Mouse (Mus musculus) layer of hippocampus, adult 2 months (tissue): ENCODE results near the gene Ogdh. TPM values are rescaled to one million over a fixed set of nuclear protein-coding genes. Genes with fewer than 3 reads are reported as not detected.
"Not testable (repeated sequence)": the region's sequence is repeated elsewhere in the genome, so short reads cannot be mapped to it uniquely, and the experiment has no call there.

Experiments used
- DNase-seq, 2 experiments: peaks; one replicate each; pipeline ENCODE4 v3.0.0; 2022; ENCODE audit warnings: low spot score in 2 of 2
- H3K27ac ChIP-seq: fragments of 200-600 bp; 2 replicates; pipeline ENCODE4 v1.8.1; 2022
- H3K4me3 ChIP-seq: fragments of 200-600 bp; 2 replicates; pipeline ENCODE4 v1.8.1; 2022; ENCODE audit warnings: mild to moderate bottlenecking
- CTCF ChIP-seq: fragments of 200-600 bp; conservative IDR thresholded peaks from 2 replicates; pipeline ENCODE4 v1.8.1; 2022; ENCODE audit warnings: antibody characterized with exemption, mild to moderate bottlenecking, moderate library complexity
- long read RNA-seq, 2 experiments: library from polyadenylated mRNA; stranded (forward); transcript quantifications; one replicate each; pipeline ENCODE4 v2.0.0; 2021; ENCODE audit warnings: borderline mapping rate in 2 of 2
- total RNA-seq, 2 experiments: library from RNA; stranded (reverse); gene quantifications; 2 replicates each; pipeline ENCODE4 v1.2.3; 2021

Ogdh gene
- total RNA-seq: 100 to 1,000 TPM; 214 to 221 TPM
- long read RNA-seq, experiment 1, full-length matches to known transcripts: 98 of 180 reads
- long read RNA-seq, experiment 1, partial matches to known transcripts: 46 of 180 reads
- long read RNA-seq, experiment 1, other reads (novel, unspliced or antisense): 36 of 180 reads
- long read RNA-seq, experiment 2, full-length matches to known transcripts: 132 of 244 reads
- long read RNA-seq, experiment 2, partial matches to known transcripts: 59 of 244 reads
- long read RNA-seq, experiment 2, other reads (novel, unspliced or antisense): 53 of 244 reads

DNA sequence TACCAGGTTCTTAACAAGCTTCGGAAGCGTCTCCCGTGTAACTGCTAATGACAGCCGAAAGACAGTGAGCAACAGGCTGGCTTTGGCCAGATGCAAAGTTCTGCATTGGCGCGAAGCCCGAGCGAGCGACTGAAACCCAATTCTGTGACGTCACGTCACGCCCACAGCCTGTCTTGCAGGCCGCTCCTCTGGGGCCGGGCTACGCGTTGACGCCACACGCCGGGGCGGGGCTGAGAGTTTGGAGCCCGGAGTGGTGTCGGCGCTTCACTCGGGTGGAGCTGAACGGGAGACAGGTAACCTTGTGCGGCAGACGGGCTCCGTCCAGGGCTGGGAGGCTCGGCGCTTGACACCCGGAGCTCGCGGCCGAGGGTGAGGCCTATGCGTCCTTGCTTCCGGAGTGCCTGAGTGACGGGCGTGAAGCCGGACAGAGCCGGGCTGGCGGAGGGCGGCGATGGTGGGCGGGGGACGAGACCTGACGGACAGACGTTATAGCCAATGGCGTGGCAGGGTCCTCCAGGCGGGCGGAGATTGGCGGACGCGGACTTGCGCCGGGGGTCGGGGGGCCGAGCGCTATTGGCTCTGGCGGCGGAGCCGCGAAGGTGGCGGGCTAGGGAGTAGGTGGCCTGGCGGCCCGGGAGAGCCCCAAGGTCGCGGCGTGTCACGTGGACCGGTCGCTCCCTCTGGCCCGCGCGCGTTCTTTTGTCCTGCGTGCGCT is at the start of gene Ogdh:
Ogdh (plus strand) TSS at position 233 of the 715 bp plus-strand sequence.
- no peak for TF ChIP-seq CTCF
- peak; percentile 97 to 99 for DNase-seq
- H3K4me3 ChIP-seq: peak within 1 kb of the TSS; percentile 85
- peak within 1 kb of the TSS; percentile 97 for H3K27ac ChIP-seq

DNA sequence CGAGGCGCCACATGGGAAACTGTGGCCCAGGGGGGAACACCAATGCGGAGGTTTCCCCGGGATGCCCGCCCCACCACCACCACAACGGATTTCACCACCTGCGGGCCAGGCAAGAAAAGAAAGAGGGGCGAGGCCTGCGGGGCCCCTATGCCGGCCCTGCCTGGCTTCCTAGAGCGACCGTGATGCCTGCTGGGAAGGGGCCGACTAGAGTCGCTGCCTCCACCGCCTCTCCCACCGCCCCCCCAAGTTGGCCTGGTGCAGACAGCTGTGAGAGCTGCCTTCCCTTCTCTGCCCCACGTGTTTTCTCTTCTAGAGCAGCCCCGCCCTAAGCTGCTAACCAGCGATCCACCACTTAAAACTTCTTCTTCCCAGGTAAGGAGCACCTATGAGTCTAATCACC is 46.7 kb upstream of the Ogdh start:
- no peak for DNase-seq
- TF ChIP-seq CTCF: no peak
- no peak overlapping the region for H3K27ac ChIP-seq
- H3K4me3 ChIP-seq: no peak overlapping the region

DNA sequence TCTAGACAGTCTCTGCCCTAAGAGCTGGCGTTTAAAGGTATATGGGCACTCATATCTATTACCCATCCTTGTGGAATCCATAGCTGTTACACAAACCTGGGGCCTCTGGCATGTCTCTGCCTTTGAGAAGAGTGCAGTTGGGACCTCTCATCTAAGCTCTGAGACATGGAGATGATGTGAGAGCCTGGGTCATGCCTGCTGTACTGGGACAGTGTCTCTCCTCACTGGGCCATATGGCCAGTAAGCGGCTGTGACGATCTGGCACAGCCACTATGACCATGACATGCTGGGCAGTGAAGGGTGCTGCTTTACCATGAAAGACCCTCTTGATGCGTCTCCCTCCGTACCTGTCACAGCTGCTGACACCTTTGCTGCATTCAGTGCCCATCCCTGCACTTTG is 39.2 kb upstream of the Ogdh start:
- no peak overlapping the region for H3K27ac ChIP-seq
- no peak overlapping the region for H3K4me3 ChIP-seq
- no peak for DNase-seq
- no peak for TF ChIP-seq CTCF

DNA sequence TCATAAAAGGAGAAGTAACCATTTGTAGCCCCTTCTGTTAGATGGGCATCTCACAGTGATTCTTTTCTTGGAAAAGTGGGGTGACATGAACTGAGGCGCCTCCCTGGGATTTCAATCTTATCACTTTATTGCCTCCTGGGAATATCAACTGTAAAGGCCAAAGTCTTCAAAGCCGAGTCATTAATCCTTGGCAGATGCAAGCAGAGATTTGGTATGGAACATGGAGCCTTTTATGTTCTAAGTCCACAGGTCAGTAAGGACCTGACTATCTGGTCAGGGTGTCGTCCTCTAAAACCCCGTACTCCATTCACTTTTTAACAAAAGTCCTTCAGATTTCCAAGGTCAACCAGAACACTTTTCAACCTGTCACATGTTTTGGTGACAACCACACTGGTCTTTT is 38.6 kb upstream of the Ogdh start:
- Histone ChIP-seq H3K27ac (no peak overlapping the region), H3K4me3 (no peak overlapping the region)
- DNase-seq: no peak
- no peak for TF ChIP-seq CTCF

DNA sequence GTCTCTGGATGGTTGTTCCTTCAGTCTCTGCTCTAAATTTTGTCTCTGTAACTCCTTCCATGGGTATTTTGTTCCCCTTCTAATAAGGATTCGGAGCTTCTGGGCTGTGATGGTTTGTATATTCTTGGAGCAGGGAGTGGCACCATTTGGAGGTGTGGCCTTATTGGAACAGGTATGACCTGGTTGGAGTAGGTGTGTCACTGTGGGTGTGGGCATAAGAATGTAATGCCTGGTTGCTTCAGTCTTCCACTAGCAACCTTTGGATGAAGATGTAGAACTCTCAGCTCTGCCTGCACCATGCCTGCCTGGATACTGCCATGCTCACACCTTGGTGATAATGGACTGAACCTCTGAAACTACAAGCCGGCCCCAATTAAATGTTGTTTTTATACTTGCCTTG is 36.8 kb upstream of the Ogdh start:
- H3K27ac ChIP-seq, H3K4me3 ChIP-seq, DNase-seq: not testable (repeated sequence)

DNA sequence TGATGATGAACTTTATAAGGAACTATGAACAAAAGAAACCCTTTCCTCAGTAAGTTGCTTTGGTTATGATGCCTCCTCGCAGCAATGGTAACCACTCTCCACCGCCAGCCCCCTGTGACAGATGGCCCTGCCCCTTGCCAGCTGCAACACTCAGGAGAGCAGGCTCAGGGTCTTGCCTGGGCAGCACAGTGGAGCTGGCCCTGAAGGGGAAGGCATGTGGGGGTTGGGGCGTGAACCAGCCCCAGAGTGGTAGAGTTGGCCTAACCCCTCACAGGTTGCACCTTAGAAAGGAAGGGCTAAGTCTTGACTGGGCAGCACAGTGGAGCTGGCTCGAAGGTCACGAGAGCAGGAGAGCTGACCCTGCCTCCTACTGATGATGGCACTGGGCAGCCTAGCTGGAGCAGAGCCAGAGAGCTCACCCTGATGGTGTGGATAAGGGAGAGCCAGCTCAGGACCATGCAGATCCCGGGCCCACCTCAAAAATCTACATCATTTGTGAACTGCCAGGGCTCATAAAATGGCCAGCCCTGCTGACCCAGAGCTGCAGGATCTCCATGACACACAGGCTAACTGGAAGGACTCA is 34.9 kb upstream of the Ogdh start:
- TF ChIP-seq CTCF: no peak
- DNase-seq: no peak
- no peak overlapping the region for H3K27ac ChIP-seq
- H3K4me3 ChIP-seq: no peak overlapping the region

DNA sequence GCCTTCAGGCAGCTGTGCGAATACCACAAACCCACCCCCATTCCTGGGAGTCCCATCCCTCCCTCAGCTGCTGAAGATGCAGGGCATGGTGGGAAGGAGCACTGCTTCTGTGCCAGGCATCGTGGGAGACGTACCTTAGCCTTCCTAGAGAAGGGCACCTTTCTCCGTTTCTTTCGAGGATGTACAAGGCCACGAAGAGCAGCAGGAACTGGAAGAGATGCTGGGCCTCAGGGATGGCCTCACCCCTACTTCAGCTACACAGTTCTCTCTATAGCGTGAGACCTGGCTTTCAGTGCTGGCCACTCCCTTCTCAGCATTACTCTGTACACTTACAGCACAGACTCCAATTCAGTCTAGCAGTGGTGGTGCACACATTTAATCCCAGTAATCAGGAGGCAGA is 32.0 kb upstream of the Ogdh start:
- TF ChIP-seq CTCF: no peak

DNA sequence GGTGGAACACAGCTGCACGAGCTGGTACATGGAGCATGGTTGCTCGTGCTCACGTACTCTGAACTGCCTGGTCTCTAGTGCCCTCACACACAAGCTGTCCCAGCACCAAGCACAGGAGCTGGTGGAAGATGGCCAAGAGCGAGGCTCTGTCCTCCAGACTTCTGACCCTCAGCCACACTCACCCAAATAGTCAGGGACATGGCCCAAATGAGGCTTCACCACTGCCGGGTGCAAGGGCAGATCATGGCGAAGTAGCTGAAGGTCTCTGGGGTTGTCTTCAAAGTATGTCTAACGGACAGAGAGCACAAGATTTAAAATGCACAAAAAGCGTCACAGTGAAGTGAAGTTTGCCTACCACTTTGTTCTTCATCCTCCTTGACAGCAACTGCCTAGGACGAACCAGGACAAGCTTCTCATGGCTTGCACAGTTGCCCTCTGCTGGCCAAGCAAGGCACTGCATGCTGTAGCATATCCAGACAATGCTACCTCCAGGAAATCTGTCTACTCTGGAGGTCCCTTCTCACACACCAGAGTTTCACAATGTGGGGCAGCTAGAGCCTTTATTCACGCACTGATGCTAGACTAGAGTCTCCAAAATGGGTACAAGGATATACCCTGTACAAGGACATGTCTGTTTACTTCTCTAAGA is 29.9 kb upstream of the Ogdh start:
- no peak overlapping the region for H3K27ac ChIP-seq
- peak; percentile 51 to 77 for DNase-seq
- peak; percentile 98 for TF ChIP-seq CTCF
- no peak overlapping the region for H3K4me3 ChIP-seq

More for the DNA sequence above, 32.0 kb upstream of the Ogdh start:
- H3K4me3 ChIP-seq: no peak overlapping the region
- DNase-seq: no peak
- H3K27ac ChIP-seq: no peak overlapping the region

DNA sequence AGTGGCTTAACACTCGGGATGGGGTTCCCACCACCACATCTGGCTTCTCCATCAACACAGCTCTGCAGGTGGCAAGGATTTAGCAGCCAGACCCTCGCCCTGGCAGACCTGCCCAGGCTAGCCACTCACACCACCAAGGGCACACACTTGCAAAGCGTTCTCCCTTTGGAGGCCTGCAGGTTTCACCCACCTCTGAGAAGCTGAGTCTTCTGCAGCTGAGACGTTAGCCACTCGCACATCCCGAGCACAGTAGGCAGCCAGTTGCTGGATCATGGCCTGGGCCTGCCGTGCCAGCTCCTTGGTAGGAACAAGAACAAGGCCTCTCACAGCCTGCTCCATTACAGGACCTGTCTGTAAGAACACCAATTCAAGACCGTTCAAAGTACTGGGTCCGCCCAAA is 24.8 kb upstream of the Ogdh start:
- DNase-seq: no peak
- no peak for TF ChIP-seq CTCF
- peak overlapping the region; percentile 81 for H3K4me3 ChIP-seq
- peak overlapping the region; percentile 95; the same call in 1 of the 2 replicates for H3K27ac ChIP-seq

DNA sequence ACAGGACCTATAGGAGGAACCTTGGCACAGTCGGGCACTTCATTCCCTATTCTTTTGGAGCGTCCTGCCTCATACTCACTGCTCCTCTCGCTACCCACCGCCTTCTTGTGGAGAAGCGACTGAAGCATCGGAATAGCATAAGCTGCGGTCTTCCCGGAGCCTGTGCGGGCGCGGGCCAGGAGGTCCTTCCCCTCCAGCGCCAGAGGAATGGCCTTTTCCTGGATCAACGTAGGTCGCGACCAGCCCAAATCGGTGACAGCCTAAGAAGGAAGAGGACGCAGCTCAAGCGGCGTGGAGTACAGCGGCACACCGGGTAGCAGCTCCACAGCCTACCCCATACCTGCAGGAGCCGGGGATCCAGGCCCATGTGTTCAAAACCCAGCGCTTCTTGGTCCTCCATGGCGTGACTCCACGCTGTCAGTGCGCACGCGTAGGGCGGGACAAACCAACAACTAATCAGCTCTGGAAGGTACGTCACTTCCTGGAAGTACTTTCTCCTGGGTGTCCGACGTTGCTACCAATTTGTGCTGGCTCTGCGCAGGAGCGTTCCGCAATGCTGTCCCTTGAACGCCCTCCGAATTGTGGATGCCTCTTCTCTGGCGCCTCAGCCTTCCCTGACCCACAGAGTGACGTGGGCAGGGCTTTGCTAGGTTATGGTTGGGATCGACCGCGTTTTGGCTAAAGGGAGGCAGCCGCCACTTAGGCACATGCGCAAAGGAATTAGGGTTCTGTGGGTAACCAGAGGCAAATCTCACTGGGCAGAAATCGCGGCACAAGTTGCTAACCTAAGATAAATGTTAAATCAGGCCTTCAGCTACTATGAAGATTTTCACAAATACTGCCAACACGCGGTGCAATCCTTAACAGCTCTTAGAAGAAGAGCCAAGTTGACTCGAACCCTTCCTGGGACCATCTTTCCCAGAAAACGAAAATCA is 23.8 kb upstream of the Ogdh start, which contains the start of gene Ddx56:
Ddx56 (minus strand) TSS at position 453 of the 935 bp plus-strand sequence.
- H3K4me3 ChIP-seq: peak within 1 kb of the TSS; percentile 81
- no peak for TF ChIP-seq CTCF
- H3K27ac ChIP-seq: peak within 1 kb of the TSS; percentile 95
- peak; percentile 91 to 95 for DNase-seq

DNA sequence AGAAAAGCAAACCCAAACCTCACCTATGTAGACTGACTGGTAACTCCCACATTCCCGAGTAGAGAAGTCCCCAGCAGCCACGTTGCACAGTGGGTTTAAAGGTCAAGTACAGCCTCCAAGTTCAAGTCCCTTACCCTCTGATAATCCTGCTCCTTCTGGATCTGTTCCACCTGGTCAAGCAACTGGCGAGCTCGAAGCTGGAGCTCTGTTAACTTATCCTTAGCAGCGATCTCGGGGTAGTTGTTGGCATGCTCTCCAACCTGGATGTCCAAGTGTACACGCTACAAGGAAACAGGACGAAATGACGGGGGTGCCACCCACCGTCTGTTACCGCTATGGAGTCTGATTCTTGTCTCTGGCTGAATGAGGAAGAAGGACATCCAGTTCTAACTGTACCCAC is 17.8 kb upstream of the Ogdh start:
- DNase-seq: no peak
- peak overlapping the region; percentile 89 for H3K27ac ChIP-seq
- peak overlapping the region; percentile 94 for H3K4me3 ChIP-seq
- no peak for TF ChIP-seq CTCF
